Mouse (Mus musculus) liver, postnatal 0 days (tissue): Measurements from ENCODE around the gene Herc1. TPM values are rescaled to one million over a fixed set of nuclear protein-coding genes. Genes with fewer than 3 reads are reported as not detected.
A peak's percentile ranks its signal among the peaks of the same experiment; 100 is the strongest.

ENCODE experiments used
- ATAC-seq: fragments of 200-750 bp; cut with Nextera tagmentation; 2 replicates; pipeline ENCODE4 v1.8.0; 2017; ENCODE audit warnings: mild to moderate bottlenecking, moderate library complexity
- DNase-seq: peaks from one replicate; pipeline ENCODE4 v3.0.0-alpha.2; 2016
- H3K27ac ChIP-seq: fragments of 300-500 bp; sonication (generic); 2 replicates; pipeline ENCODE4 v1.5.1; 2014; ENCODE audit warnings: antibody characterized with exemption, moderate library complexity, mild to moderate bottlenecking, low read depth
- H3K27me3 ChIP-seq: fragments of 300-500 bp; sonication (generic); 2 replicates; pipeline ENCODE4 v1.6.1; 2014; ENCODE audit warnings: low read length, control low read depth, mixed read lengths; ENCODE audit not compliant: insufficient read depth
- H3K36me3 ChIP-seq: fragments of 300-500 bp; sonication (generic); replicated peaks from 2 replicates; pipeline ENCODE4 v1.6.1; 2014; ENCODE audit warnings: mild to moderate bottlenecking, control low read depth, low read length, moderate library complexity, mixed read lengths; ENCODE audit not compliant: insufficient read depth
- H3K4me1 ChIP-seq: fragments of 300-500 bp; sonication (generic); 2 replicates; pipeline ENCODE4 v1.6.1; 2014; ENCODE audit warnings: antibody characterized with exemption, mild to moderate bottlenecking, control low read depth; ENCODE audit not compliant: insufficient read depth
- H3K4me2 ChIP-seq: fragments of 300-500 bp; sonication (generic); 2 replicates; pipeline ENCODE4 v1.6.1; 2014; ENCODE audit warnings: low read depth, mild to moderate bottlenecking, low read length, moderate library complexity, mixed read lengths
- H3K4me3 ChIP-seq: fragments of 300-500 bp; sonication (generic); 2 replicates; pipeline ENCODE4 v1.5.1; 2014; ENCODE audit warnings: low read depth, low read length
- H3K9ac ChIP-seq: fragments of 300-500 bp; sonication (generic); replicated peaks from 2 replicates; pipeline ENCODE4 v1.6.1; 2014; ENCODE audit warnings: mild to moderate bottlenecking, moderate library complexity
- H3K9me3 ChIP-seq: fragments of 300-500 bp; sonication (generic); 2 replicates; pipeline ENCODE4 v1.6.1; 2016; ENCODE audit warnings: mild to moderate bottlenecking, control low read depth, low read length, mixed read lengths
- CTCF ChIP-seq: sonication (generic); IDR thresholded peaks from 2 replicates; pipeline ENCODE4 v1.5.1; 2016; ENCODE audit warnings: antibody characterized with exemption, low read depth
- EP300 ChIP-seq: IDR thresholded peaks from 2 replicates; pipeline ENCODE4 v1.6.1; 2016; ENCODE audit warnings: antibody characterized with exemption, low read depth, mild to moderate bottlenecking
- WGBS: fragments of 180-500 bp; shearing (Covaris S2); extraction: QIAGEN DNeasy Blood & Tissue Kit; methylation state at CpG from one replicate; pipeline ENCODE4 v1.1.7; 2014; ENCODE audit not compliant: insufficient replicate concordance; 5-methylcytosine and 5-hydroxymethylcytosine counted together
- polyA plus RNA-seq: library from polyadenylated mRNA; unstranded; fragments of >200 nt; fragmentation: Nextera tagmentation; extraction: Ambion mirVana; gene quantifications from 2 replicates; pipeline ENCODE4 v1.2.1, GENCODE M21; 2015

Herc1 gene
- 11.9 and 13.9 TPM in 2 replicates for polyA plus RNA-seq

GRCm38 (mm10) chr9:66349860-66350787, at the start of gene Herc1:
TSS of gene Herc1 (plus strand) at chr9:66350450.
- TF ChIP-seq EP300 (peak; percentile 88), CTCF (no peak)
- H3K27ac ChIP-seq = peak within 1 kb of the TSS; percentile 99
- no peaks in the 10 kb centered on the region for H3K9me3 ChIP-seq
- under 1% methylated on average over 81 of the region's 85 CpGs for WGBS
- peak within 1 kb of the TSS; percentile 97 for H3K4me2 ChIP-seq
- no peaks in the 10 kb centered on the region for H3K27me3 ChIP-seq
- H3K4me3 ChIP-seq = peak within 1 kb of the TSS; percentile 98
- no peaks in the 10 kb centered on the region for H3K36me3 ChIP-seq
- ATAC-seq (peak; percentile 88), DNase-seq (peak; percentile 96)
- peaks cover 35% of the 10 kb centered on the region for H3K4me1 ChIP-seq
- H3K9ac ChIP-seq = peak within 1 kb of the TSS; percentile 98

GRCm38 (mm10) chr9:66304320-66305090, 45.7 kb upstream of the Herc1 start:
- peak overlapping the region; percentile 68 for H3K4me2 ChIP-seq
- H3K27ac ChIP-seq = no peak overlapping the region
- H3K4me1 ChIP-seq = peaks cover 3% of the 10 kb centered on the region; the same call in 1 of the 2 replicates
- H3K4me3 ChIP-seq = peak overlapping the region; percentile 52
- H3K36me3 ChIP-seq = no peaks in the 10 kb centered on the region
- ATAC-seq (0 out of 2 replicates have a peak, but pooled peaks have one; percentile 21), DNase-seq (no peak)
- no peaks in the 10 kb centered on the region for H3K27me3 ChIP-seq
- no peaks in the 10 kb centered on the region for H3K9me3 ChIP-seq
- TF ChIP-seq EP300 (no peak), CTCF (no peak)
- no peak overlapping the region for H3K9ac ChIP-seq
- 71% methylated on average over 3 of the region's 3 CpGs for WGBS

- Histone ChIP-seq H3K9me3 (no peaks in the 10 kb centered on the region), H3K4me2 (peak overlapping the region; percentile 68), H3K27ac (peak overlapping the region; percentile 5; the same call in 1 of the 2 replicates), H3K9ac (peak overlapping the region; percentile 54), H3K4me3 (peak overlapping the region; percentile 52), H3K4me1 (peaks cover 3% of the 10 kb centered on the region; the same call in 1 of the 2 replicates), H3K27me3 (no peaks in the 10 kb centered on the region), H3K36me3 (no peaks in the 10 kb centered on the region)
- WGBS = 35% methylated on average over 25 of the region's 25 CpGs
- DNase-seq (peak; percentile 15), ATAC-seq (no peak)
- TF ChIP-seq CTCF = no peak
- TF ChIP-seq EP300 = no peak
These were observed 44.8 kb upstream of the Herc1 start for GRCm38 (mm10) chr9:66305121-66306112.

GRCm38 (mm10) chr9:66306414-66306813, 43.8 kb upstream of the Herc1 start:
- DNase-seq (no peak), ATAC-seq (no peak)
- Histone ChIP-seq H3K4me1 (peaks cover 3% of the 10 kb centered on the region; the same call in 1 of the 2 replicates), H3K9me3 (no peaks in the 10 kb centered on the region), H3K4me2 (no peak overlapping the region), H3K4me3 (no peak overlapping the region), H3K36me3 (no peaks in the 10 kb centered on the region), H3K9ac (no peak overlapping the region), H3K27ac (no peak overlapping the region), H3K27me3 (no peaks in the 10 kb centered on the region)
- WGBS = 70% methylated on average over 3 of the region's 3 CpGs
- TF ChIP-seq EP300 (no peak), CTCF (no peak)

- no peaks in the 10 kb centered on the region for H3K36me3 ChIP-seq
- no peak overlapping the region for H3K4me2 ChIP-seq
- peak; percentile 57; the same call in 1 of the 2 replicates for ATAC-seq
- H3K27ac ChIP-seq = no peak overlapping the region
- WGBS = 20% methylated on average over 2 of the region's 2 CpGs
- peak; percentile 74 for DNase-seq
- no peak overlapping the region for H3K4me3 ChIP-seq
- no peak for TF ChIP-seq CTCF
- no peak for TF ChIP-seq EP300
- no peaks in the 10 kb centered on the region for H3K27me3 ChIP-seq
- H3K9ac ChIP-seq = no peak overlapping the region
- H3K9me3 ChIP-seq = no peaks in the 10 kb centered on the region
- peaks cover 3% of the 10 kb centered on the region; the same call in 1 of the 2 replicates for H3K4me1 ChIP-seq
These were observed 42.9 kb upstream of the Herc1 start for GRCm38 (mm10) chr9:66307341-66307740.
